Mouse (Mus musculus) gastrocnemius, adult 2 months (tissue): Measurements from ENCODE around the gene Slc12a6. TPM values are rescaled to one million over a fixed set of nuclear protein-coding genes. Genes with fewer than 3 reads are reported as not detected.

Experiments
- DNase-seq: peaks from one replicate; pipeline ENCODE4 v3.0.0; 2022
- H3K27ac ChIP-seq: fragments of 200-600 bp; 2 replicates; pipeline ENCODE4 v1.8.1; 2022; ENCODE audit warnings: mild to moderate bottlenecking
- H3K4me3 ChIP-seq: fragments of 200-600 bp; 2 replicates; pipeline ENCODE4 v1.8.1; 2022; ENCODE audit warnings: mild to moderate bottlenecking, moderate library complexity
- CTCF ChIP-seq: fragments of 200-600 bp; IDR thresholded peaks from 2 replicates; pipeline ENCODE4 v1.8.1; 2022; ENCODE audit warnings: antibody characterized with exemption, mild to moderate bottlenecking, moderate library complexity
- intact Hi-C: fragments of 180-260 bp; cut with DNase I; formaldehyde crosslinking; loops from one replicate; pipeline ENCODE4 v1.15.1; 2025
- long read RNA-seq, 2 experiments: library from polyadenylated mRNA; stranded (forward); transcript quantifications; one replicate each; pipeline ENCODE4 v2.0.0; 2021
- total RNA-seq, 2 experiments: library from RNA; stranded (reverse); gene quantifications; 2 replicates each; pipeline ENCODE4 v1.2.3; 2021

Gene Slc12a6
- 10 to 100 TPM; 25.5 to 26.6 TPM for total RNA-seq
- long read RNA-seq, experiment 1, full-length matches to known transcripts, result 4 of 9 reads
- long read RNA-seq, experiment 1, partial matches to known transcripts, result 2 of 9 reads
- long read RNA-seq, experiment 1, other reads (novel, unspliced or antisense), result 3 of 9 reads
- long read RNA-seq, experiment 2, full-length matches to known transcripts, result 4 of 16 reads
- long read RNA-seq, experiment 2, partial matches to known transcripts, result 5 of 16 reads
- long read RNA-seq, experiment 2, other reads (novel, unspliced or antisense), result 7 of 16 reads

DNA sequence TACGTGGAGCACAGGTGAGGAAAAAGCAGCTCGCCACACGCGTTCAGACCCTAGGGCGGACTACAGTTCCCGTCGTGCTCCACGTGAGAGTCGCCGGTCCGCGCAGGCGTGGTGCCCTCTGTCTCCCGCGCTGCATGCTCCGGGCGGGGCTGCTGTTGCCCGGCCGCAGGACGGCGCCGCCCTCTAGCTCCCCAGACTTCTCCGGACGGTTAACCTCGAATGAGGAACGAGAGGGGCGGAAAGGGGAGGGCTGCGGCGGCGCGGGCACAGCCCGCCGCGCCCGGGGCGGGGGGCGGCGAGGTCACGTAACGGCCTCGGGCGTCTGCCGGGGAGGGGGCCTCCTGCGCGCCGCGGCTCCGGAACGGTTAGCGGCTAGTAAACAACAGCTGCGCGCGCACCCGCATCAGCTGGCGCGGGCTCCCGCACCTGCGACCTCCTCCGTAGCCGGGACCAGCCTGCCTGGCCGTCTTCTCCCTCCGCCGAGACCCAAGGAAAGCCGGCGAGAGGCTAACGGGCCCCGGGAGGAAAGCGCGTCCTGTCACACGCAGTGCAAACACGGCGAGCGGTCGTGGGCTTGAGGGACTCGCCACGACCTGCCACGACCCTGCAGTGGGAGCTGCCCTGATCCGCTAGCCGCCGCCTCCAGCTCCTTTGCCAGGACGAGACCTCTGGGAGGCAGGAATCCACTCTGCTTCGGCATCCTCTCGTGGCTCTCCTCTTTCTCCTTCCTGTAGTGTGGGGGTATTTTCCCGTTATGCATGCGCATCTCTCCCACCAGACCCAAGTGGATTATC lies at the start of gene Slc12a6:
Gene Slc12a6 (plus strand): TSS at position 378 of the 794 bp plus-strand sequence.
- peak; percentile 26; the same call in 1 of the 2 replicates for TF ChIP-seq CTCF
- peak; percentile 97 for DNase-seq
- Histone ChIP-seq H3K27ac (peak within 1 kb of the TSS; percentile 99), H3K4me3 (peak within 1 kb of the TSS; percentile 93)
- intact Hi-C loops, result loop anchor here (5.0 to 10.0 kb wide), 2 partner anchors 69 to 102 kb away; partner anchors contain the start of gene Emc4

DNA sequence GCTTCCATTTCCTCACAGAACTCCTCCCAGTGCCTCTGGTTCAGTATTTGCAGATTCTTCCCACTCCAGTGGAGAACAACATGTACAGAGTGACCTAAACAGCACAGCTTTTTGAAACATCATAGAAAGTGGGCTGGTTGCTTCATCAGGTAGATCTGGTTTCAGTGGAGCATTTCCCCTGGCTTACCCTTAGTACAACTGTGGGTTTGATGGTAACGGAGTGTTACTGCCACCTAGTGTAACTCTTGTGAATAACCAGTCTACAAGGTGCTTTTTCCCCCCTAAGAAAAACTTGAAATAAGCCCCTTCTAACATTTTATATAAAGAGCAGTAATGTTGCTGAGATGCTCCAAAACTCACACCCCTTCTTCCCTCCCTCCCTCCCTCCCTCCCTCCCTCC lies 49.6 kb upstream of the Slc12a6 start:
- H3K4me3 ChIP-seq, result no peak overlapping the region
- H3K27ac ChIP-seq, result no peak overlapping the region
- intact Hi-C loops, result loop anchor here (1.0 kb wide), 1 partner anchor 19 kb away; no protein-coding TSS in a partner anchor
- DNase-seq, result no peak
- TF ChIP-seq CTCF, result peak; percentile 66

DNA sequence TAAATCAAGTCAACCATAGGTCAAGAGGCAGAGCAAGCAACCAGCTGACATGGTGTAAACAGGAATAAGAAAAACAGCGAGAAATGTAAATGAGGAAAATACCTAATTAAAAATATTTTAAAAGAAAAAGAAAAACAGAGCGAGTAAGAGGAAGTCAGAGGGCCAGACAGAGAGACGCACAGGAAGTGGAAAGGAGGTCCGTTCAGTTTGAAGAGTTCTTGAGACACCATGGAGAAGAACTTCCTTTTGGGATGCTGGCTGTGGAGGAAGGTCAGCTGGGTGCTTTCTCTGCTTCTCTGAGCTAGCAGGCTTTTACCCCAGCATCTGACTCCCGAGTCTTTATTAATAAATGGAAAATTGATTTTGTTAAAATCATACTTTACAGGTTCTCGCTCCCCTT lies 48.0 kb upstream of the Slc12a6 start:
- Histone ChIP-seq H3K4me3 (no peak overlapping the region), H3K27ac (no peak overlapping the region)
- intact Hi-C loops, result no loop called here
- no peak for DNase-seq
- no peak for TF ChIP-seq CTCF

DNA sequence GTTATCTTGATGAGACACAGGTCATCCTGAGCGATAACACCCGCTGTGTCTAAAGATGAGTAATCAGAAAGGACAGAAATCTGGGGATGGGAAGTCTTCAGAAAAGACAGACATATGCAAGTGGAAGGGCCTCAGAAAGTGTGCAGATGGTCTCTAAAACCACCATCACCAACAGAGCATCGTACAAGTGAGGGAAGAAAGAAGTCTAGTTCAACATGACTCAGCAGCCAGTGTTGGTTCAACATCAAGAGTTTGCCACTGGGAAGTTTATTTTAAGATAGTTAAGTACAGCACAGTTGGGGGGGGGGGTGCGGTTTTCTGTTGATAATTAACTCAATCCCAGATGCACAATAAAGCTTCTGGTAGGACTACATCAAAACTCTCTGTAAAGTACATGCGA lies 44.7 kb upstream of the Slc12a6 start:
- DNase-seq, result no peak
- intact Hi-C loops, result no loop called here
- no peak for TF ChIP-seq CTCF
- H3K27ac ChIP-seq, result no peak overlapping the region
- H3K4me3 ChIP-seq, result no peak overlapping the region

DNA sequence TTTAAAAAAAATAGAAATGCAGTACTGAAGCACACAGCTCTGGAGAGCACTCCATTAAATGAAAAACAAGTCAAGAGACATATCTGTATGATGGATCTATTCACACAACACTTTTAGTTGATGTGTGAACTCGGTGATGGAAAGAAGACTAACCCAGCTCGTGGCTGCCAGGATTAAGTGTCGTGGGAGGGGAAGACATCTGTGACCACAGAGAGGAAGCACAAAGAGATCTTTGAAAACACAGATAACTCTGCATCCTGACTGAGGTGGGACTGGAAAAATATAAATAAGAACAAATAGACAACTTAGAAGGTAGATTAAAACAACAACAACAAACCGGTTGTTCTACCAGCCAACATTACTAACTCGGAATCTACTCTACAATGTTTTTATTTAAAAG lies 43.0 kb upstream of the Slc12a6 start:
- TF ChIP-seq CTCF, result no peak
- Histone ChIP-seq H3K4me3 (no peak overlapping the region), H3K27ac (no peak overlapping the region)
- intact Hi-C loops, result no loop called here
- no peak for DNase-seq

DNA sequence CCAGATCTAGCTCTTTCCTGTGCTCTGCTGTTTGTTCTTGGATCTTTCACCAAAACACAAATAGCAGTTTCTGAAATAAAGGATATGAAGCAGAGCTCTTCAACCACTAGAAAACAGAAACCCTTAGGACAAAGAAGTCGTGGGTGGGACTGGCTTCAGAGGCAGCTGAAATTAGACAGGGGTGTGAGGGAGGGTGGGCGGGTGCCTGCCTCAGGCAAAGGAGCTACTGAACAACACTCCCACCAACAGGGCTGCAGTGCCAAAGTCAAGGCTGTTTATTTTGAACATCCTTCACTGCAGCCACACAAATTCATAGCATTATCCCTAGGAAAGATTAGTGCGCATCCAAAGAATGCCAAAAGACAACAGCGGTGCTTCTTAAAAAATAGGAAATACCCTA lies 41.3 kb upstream of the Slc12a6 start:
- intact Hi-C loops, result no loop called here
- H3K4me3 ChIP-seq, result no peak overlapping the region
- H3K27ac ChIP-seq, result no peak overlapping the region
- no peak for DNase-seq
- no peak for TF ChIP-seq CTCF

DNA sequence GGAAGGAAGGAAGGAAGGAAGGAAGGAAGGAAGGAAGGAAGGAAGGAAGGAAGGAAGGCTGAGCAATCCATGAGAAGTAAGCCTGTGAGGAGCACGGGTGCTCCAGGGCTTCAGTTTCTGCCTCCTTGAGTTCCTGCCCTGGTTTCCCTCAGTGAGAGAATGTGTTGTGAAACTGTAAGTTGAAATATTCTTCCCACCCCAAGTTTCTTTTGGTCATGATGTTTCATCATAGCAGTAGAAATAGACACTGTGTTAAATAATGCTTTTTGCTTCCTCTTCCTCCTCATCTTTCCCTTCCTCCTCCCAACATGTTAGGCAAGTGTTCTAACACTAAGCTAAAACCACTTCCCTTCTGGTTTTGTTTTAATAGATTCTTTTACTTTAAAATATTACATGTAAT lies 33.0 kb upstream of the Slc12a6 start:
- no peak for DNase-seq
- intact Hi-C loops, result no loop called here
- TF ChIP-seq CTCF, result no peak
- Histone ChIP-seq H3K27ac (no peak overlapping the region), H3K4me3 (no peak overlapping the region)

DNA sequence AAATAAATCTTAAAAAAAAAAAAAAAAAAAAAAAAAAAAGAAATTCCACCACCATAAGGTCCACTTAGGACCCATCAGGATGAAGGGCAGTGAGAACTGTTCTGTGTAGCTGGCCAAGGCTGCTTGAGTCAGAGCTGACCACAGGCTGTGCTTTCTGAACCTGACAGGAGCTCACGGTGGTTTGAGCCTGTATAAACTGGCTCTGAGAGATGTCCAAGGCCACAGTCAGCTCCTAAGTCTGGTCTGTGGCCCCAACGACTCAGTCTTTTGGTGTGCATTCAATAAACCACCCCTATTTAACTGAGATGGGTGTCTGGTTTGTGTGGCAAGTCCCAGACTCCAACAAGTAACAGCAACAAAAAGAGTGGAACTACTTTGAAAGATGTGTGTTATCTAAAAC lies 29.0 kb upstream of the Slc12a6 start:
- TF ChIP-seq CTCF, result no peak
- intact Hi-C loops, result no loop called here
- no peak overlapping the region for H3K27ac ChIP-seq
- no peak for DNase-seq
- H3K4me3 ChIP-seq, result no peak overlapping the region

DNA sequence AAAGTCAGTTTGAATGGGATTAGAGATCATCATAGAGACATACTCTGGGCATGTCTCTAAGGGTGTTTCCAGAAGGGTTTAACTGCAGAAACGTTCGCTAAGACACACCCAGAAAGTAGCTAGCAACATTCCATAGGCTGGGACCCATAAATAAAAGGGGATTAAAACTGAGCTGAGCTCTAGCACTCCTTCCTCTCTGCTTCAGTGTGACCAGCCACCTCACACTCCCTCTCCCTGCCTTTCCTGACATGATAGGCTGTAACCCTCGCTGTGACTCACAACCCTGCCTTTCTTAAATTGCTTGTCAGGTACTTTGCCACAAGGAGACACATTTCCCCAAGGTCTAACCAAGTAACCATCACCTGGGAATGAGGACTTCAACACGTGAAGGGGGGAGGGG lies 27.6 kb upstream of the Slc12a6 start:
- Histone ChIP-seq H3K4me3 (no peak overlapping the region), H3K27ac (no peak overlapping the region)
- no peak for TF ChIP-seq CTCF
- intact Hi-C loops, result no loop called here
- no peak for DNase-seq

DNA sequence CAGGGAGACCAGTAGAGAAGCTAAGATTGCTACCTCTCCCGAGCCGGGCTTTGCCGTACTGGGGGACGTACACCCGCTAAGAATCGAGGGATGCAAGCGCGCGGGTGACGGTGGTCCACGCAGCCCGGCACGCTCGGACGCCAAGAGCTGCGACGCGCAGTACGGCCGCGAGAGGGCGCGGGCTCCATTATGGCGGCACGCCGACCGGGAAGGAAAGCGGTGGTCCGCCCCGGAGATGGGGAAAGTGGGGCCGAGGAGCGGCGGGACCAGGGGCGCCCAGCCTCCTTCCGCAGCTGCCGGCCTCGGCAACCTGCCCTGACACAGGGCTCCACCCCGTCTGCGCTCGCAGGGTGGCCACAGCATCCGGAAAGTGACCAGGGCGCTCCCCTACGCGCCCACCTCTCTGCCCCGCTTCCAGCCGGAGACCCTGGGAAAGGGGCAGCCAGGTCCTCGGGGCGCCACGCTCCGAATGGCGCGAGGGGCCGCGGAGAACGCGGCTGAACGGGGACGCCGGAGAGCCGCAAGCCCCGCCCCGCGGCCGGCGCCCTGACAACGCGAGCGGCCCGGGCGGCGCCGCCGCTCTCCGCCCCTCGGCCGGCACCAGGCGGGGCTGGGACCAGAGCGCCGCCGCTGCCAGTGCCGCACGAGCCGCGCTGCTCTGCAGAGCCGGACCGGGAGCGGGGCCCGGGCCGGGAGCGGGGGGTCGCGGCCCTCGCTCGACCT lies 26.3 kb upstream of the Slc12a6 start, which contains the start of gene Lpcat4:
Gene Lpcat4 (plus strand): TSS at position 257 of the 723 bp plus-strand sequence.
- TF ChIP-seq CTCF, result peak; percentile 99; the same call in 1 of the 2 replicates
- DNase-seq, result peak; percentile 88
- intact Hi-C loops, result loop anchor here (1.0 kb wide), 1 partner anchor 22 kb away; the partner anchor contains the start of gene Nop10
- Histone ChIP-seq H3K4me3 (peak within 1 kb of the TSS; percentile 99), H3K27ac (peak within 1 kb of the TSS; percentile 85)

DNA sequence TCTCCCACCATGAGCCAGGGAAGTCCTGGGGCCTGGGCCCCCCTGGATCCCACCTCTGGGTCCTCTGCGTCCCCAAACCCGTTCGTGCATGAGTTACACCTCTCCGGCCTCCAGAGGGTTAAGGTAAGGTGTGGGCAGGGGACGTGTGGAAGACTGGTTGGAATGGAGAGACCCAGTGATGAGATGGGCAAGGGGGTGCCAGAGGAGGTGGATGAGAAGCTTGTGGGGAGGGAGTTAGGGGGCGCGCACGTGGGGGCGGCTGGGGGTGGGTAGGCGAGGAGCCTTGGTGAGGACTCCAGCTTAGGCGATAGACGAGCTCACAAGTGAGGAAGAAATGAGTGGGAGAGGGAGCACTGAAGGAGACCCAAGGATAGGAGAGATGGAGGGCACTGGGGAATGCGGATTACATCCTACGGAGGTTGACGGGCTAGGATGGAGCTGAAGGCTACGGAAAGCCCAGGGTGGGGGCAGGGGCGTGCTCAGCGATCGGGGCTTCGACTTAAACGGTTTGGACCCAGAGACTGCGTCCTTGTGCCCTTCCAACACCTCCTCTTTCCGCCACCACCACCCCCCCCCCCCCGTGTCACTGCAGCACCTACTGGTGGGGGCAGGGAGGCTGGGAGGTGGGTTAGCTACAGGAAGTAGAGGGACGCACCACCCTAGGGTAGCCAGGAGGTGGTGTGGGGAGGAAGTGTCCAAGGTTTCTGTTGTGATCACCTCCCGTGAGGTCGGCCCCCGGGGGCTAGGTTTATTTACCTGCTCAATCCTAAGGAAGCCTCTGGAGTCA lies 25.5 kb upstream of the Slc12a6 start:
- no peak for TF ChIP-seq CTCF
- intact Hi-C loops, result loop anchor here (1.0 kb wide), 1 partner anchor 21 kb away; the partner anchor contains the start of gene Nop10
- Histone ChIP-seq H3K27ac (peak overlapping the region; percentile 85), H3K4me3 (peak overlapping the region; percentile 99)
- DNase-seq, result no peak

DNA sequence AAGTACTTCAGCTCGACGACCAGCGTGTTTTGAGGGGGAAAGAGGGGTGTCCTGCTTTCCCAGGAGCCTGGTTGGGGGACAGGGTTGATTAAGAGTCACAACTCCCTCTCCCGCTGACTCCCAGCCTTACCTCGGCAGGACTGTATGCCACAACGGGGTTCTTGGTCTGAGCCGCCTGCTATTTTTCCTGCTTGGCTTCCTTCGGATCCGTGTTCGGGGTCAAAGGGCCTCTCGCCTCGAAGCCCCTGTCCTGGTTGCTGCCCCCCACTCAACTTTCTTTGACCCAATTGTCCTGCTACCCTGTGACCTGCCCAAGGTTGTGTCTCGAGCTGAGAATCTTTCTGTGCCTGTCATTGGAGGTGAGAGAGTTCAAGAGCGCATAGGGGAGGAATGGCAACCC lies 23.8 kb upstream of the Slc12a6 start:
- H3K27ac ChIP-seq, result no peak overlapping the region
- intact Hi-C loops, result no loop called here
- no peak for TF ChIP-seq CTCF

More for the DNA sequence above, 23.8 kb upstream of the Slc12a6 start:
- H3K4me3 ChIP-seq, result no peak overlapping the region
- no peak for DNase-seq
